Mouse (Mus musculus) stomach, postnatal 0 days (tissue): ENCODE results near the gene Cox10.

ENCODE experiments used
- CTCF ChIP-seq: IDR thresholded peaks from 2 replicates; pipeline ENCODE4 v1.5.1; 2016; ENCODE audit warnings: antibody characterized with exemption, low read depth, mild to moderate bottlenecking, moderate library complexity
- EP300 ChIP-seq: optimal IDR thresholded peaks from 2 replicates; pipeline ENCODE3; 2016; ENCODE audit warnings: antibody characterized with exemption

GRCm38 (mm10) chr11:63923386-63923785, 155.9 kb downstream of the Cox10 start:
- no peak for TF ChIP-seq CTCF
- TF ChIP-seq EP300, result no peak
